Mouse (Mus musculus) midbrain, postnatal 0 days (tissue): ENCODE results near the gene Ptbp1. TPM values are rescaled to one million over a fixed set of nuclear protein-coding genes. Genes with fewer than 3 reads are reported as not detected.

Source experiments
- ATAC-seq: fragments of 200-750 bp; cut with Nextera tagmentation; 2 replicates; pipeline ENCODE4 v1.8.0; 2017; ENCODE audit warnings: moderate number of reproducible peaks, mild to moderate bottlenecking, moderate TSS enrichment, moderate library complexity; ENCODE audit not compliant: low FRiP score
- DNase-seq: peaks from one replicate; pipeline ENCODE4 v3.0.0-alpha.2; 2015; ENCODE audit warnings: low spot score
- H3K27ac ChIP-seq: fragments of 300-500 bp; sonication (generic); 2 replicates; pipeline ENCODE4 v1.5.1; 2014; ENCODE audit warnings: low read depth, mild to moderate bottlenecking, low read length, mixed read lengths
- H3K27me3 ChIP-seq: fragments of 300-500 bp; sonication (generic); 2 replicates; pipeline ENCODE4 v1.6.1; 2014; ENCODE audit warnings: low read length, control low read depth, mixed read lengths; ENCODE audit not compliant: insufficient read depth
- H3K36me3 ChIP-seq: fragments of 300-500 bp; sonication (generic); 2 replicates; pipeline ENCODE4 v1.6.1; 2014; ENCODE audit warnings: low read length, control low read depth, mixed read lengths; ENCODE audit not compliant: insufficient read depth
- H3K4me1 ChIP-seq: fragments of 300-500 bp; sonication (generic); 2 replicates; pipeline ENCODE4 v1.6.1; 2014; ENCODE audit warnings: mild to moderate bottlenecking, control low read depth, antibody characterized with exemption, low read length, mixed read lengths; ENCODE audit not compliant: insufficient read depth
- H3K4me2 ChIP-seq: fragments of 300-500 bp; sonication (generic); 2 replicates; pipeline ENCODE4 v1.6.1; 2014; ENCODE audit warnings: low read depth, mild to moderate bottlenecking, low read length, mixed read lengths; ENCODE audit not compliant: poor library complexity, severe bottlenecking
- H3K4me3 ChIP-seq: fragments of 300-500 bp; sonication (generic); 2 replicates; pipeline ENCODE4 v1.5.1; 2014; ENCODE audit warnings: low read depth, mild to moderate bottlenecking, low read length, moderate library complexity
- H3K9ac ChIP-seq: fragments of 300-500 bp; sonication (generic); replicated peaks from 2 replicates; pipeline ENCODE4 v1.6.1; 2014; ENCODE audit warnings: mild to moderate bottlenecking, low read length, moderate library complexity, mixed read lengths; ENCODE audit not compliant: poor library complexity, severe bottlenecking
- H3K9me3 ChIP-seq: fragments of 300-500 bp; sonication (generic); 2 replicates; pipeline ENCODE4 v1.6.1; 2016; ENCODE audit warnings: low read length, control low read depth
- CTCF ChIP-seq: IDR thresholded peaks from 2 replicates; pipeline ENCODE4 v1.5.1; 2016; ENCODE audit warnings: antibody characterized with exemption, mild to moderate bottlenecking
- WGBS: fragments of 180-500 bp; shearing (Covaris S2); extraction: QIAGEN DNeasy Blood & Tissue Kit; methylation state at CpG from one replicate; pipeline ENCODE4 v1.1.7; 2014; 5-methylcytosine and 5-hydroxymethylcytosine counted together
- polyA plus RNA-seq: library from polyadenylated mRNA; unstranded; fragments of >200 nt; fragmentation: Nextera tagmentation; extraction: Ambion mirVana; gene quantifications from 2 replicates; pipeline ENCODE4 v1.2.1, GENCODE M21; 2015
- total RNA-seq: library from RNA; depleted of rRNA; stranded (reverse); fragments of >200 nt; gene quantifications from 2 replicates; pipeline ENCODE4 v1.2.3, GENCODE M21; 2014

The Ptbp1 gene
- total and polyA plus RNA-seq, 2 experiments from 2014 or later: 49.7 to 114 TPM

GRCm38 (mm10) chr10:79856280-79856679, 2.1 kb downstream of the Ptbp1 start:
- ATAC-seq (no peak), DNase-seq (no peak)
- H3K4me3 ChIP-seq: peak overlapping the region; percentile 93
- H3K36me3 ChIP-seq: peaks cover 25% of the 10 kb centered on the region
- peak overlapping the region; percentile 93 for H3K4me2 ChIP-seq
- 28% methylated on average over 6 of the region's 6 CpGs for WGBS
- no peak for TF ChIP-seq CTCF
- no peaks in the 10 kb centered on the region for H3K27me3 ChIP-seq
- no peak overlapping the region for H3K27ac ChIP-seq
- H3K4me1 ChIP-seq: peaks cover 41% of the 10 kb centered on the region
- H3K9ac ChIP-seq: peak overlapping the region; percentile 99
- H3K9me3 ChIP-seq: no peaks in the 10 kb centered on the region

DNA sequence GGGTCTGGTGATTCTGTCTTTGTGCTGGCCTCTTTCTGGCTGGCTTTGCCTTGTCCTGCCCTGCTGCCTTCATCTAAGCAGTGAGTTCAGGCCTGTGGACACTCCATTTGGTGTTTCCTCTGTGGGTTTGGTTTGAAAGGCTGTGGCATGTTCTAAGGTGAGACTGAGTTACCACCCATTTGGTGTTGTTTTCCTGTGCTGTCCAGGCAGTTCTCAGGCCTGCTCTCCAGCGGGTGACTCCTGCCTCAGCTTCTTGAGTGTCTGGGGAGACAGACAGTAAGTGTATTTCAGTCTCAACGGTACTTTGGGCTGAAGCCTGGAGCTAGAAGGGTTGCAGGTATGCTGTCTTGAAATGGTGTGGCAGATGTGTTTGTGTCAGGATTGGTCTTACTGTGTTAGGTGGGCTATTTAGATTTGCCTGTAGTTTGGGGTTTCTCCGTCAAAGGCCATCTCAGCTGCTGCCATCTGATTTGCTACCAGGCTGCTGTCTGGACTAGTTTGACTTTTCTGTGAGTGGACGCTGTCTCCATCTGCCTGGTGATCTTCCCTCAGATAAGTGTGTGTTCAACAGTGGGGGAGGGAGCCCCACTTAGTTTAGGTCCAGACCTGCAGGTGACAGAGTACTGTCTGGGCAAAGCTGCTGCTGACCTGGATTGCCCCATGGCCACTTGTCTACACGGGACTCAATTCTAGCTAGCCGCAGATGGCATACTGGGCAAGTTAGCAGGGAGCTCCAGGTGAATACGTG, 2.7 kb downstream of the Ptbp1 start:
- no peak for DNase-seq
- Histone ChIP-seq H3K27me3 (no peaks in the 10 kb centered on the region), H3K27ac (no peak overlapping the region), H3K4me2 (peak overlapping the region; percentile 93), H3K9ac (peak overlapping the region; percentile 99), H3K9me3 (no peaks in the 10 kb centered on the region), H3K4me3 (peak overlapping the region; percentile 93), H3K4me1 (peaks cover 36% of the 10 kb centered on the region), H3K36me3 (peaks cover 29% of the 10 kb centered on the region)
- no peak for TF ChIP-seq CTCF
- WGBS: 45% methylated on average over 7 of the region's 7 CpGs
- ATAC-seq: no peak

GRCm38 (mm10) chr10:79857452-79857811, 3.2 kb downstream of the Ptbp1 start:
- DNase-seq (peak; percentile 55), ATAC-seq (no peak)
- Histone ChIP-seq H3K27me3 (no peaks in the 10 kb centered on the region), H3K9ac (no peak overlapping the region), H3K27ac (no peak overlapping the region), H3K4me1 (peaks cover 31% of the 10 kb centered on the region), H3K4me2 (peak overlapping the region; percentile 93), H3K4me3 (no peak overlapping the region; the same call in 1 of the 2 replicates), H3K36me3 (peaks cover 35% of the 10 kb centered on the region), H3K9me3 (no peaks in the 10 kb centered on the region)
- 24% methylated on average over 4 of the region's 4 CpGs for WGBS
- TF ChIP-seq CTCF: no peak

- no peak for TF ChIP-seq CTCF
- Histone ChIP-seq H3K4me1 (peaks cover 27% of the 10 kb centered on the region), H3K9me3 (no peaks in the 10 kb centered on the region), H3K9ac (no peak overlapping the region), H3K36me3 (peaks cover 39% of the 10 kb centered on the region), H3K27me3 (no peaks in the 10 kb centered on the region), H3K4me2 (peak overlapping the region; percentile 93; the same call in 1 of the 2 replicates), H3K4me3 (no peak overlapping the region; the same call in 1 of the 2 replicates), H3K27ac (no peak overlapping the region)
- WGBS: 73% methylated on average over 2 of the region's 2 CpGs
- DNase-seq (no peak), ATAC-seq (no peak)
These were observed 3.7 kb downstream of the Ptbp1 start for GRCm38 (mm10) chr10:79857894-79858293.

GRCm38 (mm10) chr10:79858416-79859074, 4.3 kb downstream of the Ptbp1 start:
- peak; percentile 89 for DNase-seq
- Histone ChIP-seq H3K4me1 (peaks cover 24% of the 10 kb centered on the region), H3K27ac (no peak overlapping the region), H3K9me3 (no peaks in the 10 kb centered on the region), H3K4me3 (no peak overlapping the region), H3K4me2 (peak overlapping the region; percentile 8; the same call in 1 of the 2 replicates), H3K36me3 (peaks cover 39% of the 10 kb centered on the region), H3K27me3 (no peaks in the 10 kb centered on the region), H3K9ac (no peak overlapping the region)
- WGBS: 43% methylated on average over 17 of the region's 17 CpGs
- no peak for ATAC-seq
- no peak for TF ChIP-seq CTCF

DNA sequence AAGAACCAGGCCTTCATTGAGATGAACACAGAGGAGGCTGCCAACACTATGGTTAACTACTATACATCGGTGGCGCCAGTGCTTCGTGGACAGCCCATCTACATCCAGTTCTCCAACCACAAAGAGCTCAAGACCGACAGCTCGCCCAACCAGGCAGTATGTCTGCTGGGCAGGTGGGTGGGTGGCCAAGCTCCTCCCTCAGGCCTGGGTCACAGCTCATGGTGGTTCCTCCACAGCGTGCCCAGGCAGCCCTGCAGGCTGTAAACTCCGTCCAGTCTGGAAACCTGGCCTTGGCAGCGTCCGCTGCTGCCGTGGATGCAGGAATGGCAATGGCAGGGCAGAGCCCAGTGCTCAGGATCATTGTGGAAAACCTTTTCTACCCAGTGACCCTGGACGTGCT, 4.9 kb downstream of the Ptbp1 start:
- Histone ChIP-seq H3K27me3 (no peaks in the 10 kb centered on the region), H3K4me1 (peaks cover 24% of the 10 kb centered on the region), H3K27ac (no peak overlapping the region), H3K9me3 (no peaks in the 10 kb centered on the region), H3K4me2 (no peak overlapping the region), H3K36me3 (peaks cover 39% of the 10 kb centered on the region), H3K4me3 (no peak overlapping the region), H3K9ac (no peak overlapping the region)
- DNase-seq (no peak), ATAC-seq (no peak)
- 84% methylated on average over 11 of the region's 11 CpGs for WGBS
- TF ChIP-seq CTCF: no peak
